Mouse (Mus musculus) forebrain, embryonic 11.5 days (tissue): ENCODE measurements around the gene Ttll3. TPM values are rescaled to one million over a fixed set of nuclear protein-coding genes. Genes with fewer than 3 reads are reported as not detected.
A peak's percentile ranks its signal among the peaks of the same experiment; 100 is the strongest.

Source experiments
- ATAC-seq: fragments of 200-750 bp; cut with Nextera tagmentation; replicated peaks from 2 replicates; pipeline ENCODE4 v1.8.0; 2017; ENCODE audit warnings: moderate TSS enrichment; ENCODE audit not compliant: low FRiP score
- DNase-seq: peaks from one replicate; pipeline ENCODE4 v3.0.0-alpha.2; 2017; ENCODE audit warnings: low spot score
- H3K27ac ChIP-seq: fragments of 300-500 bp; sonication (generic); 2 replicates; pipeline ENCODE4 v1.5.1; 2014; ENCODE audit warnings: low read depth, low read length
- H3K27me3 ChIP-seq: fragments of 300-500 bp; sonication (generic); 2 replicates; pipeline ENCODE4 v1.6.1; 2014; ENCODE audit warnings: mild to moderate bottlenecking, low read length, mixed read lengths; ENCODE audit not compliant: control insufficient read depth, insufficient read depth
- H3K36me3 ChIP-seq: fragments of 300-500 bp; sonication (generic); 2 replicates; pipeline ENCODE4 v1.6.1; 2014; ENCODE audit warnings: mild to moderate bottlenecking, low read length, moderate library complexity, mixed read lengths; ENCODE audit not compliant: control insufficient read depth, insufficient read depth
- H3K4me1 ChIP-seq: fragments of 300-500 bp; sonication (generic); replicated peaks from 2 replicates; pipeline ENCODE4 v1.6.1; 2014; ENCODE audit warnings: low read length, mixed read lengths; ENCODE audit not compliant: control insufficient read depth, insufficient read depth
- H3K4me2 ChIP-seq: fragments of 300-500 bp; sonication (generic); 2 replicates; pipeline ENCODE4 v1.6.1; 2014; ENCODE audit warnings: low read depth, mild to moderate bottlenecking, low read length, moderate library complexity, mixed read lengths; ENCODE audit not compliant: severe bottlenecking
- H3K4me3 ChIP-seq: fragments of 300-500 bp; sonication (generic); 2 replicates; pipeline ENCODE4 v1.5.1; 2014; ENCODE audit warnings: low read depth, low read length
- H3K9ac ChIP-seq: fragments of 300-500 bp; sonication (generic); 2 replicates; pipeline ENCODE4 v1.6.1; 2014; ENCODE audit warnings: low read length
- H3K9me3 ChIP-seq: fragments of 300-500 bp; sonication (generic); 2 replicates; pipeline ENCODE4 v1.6.1; 2016; ENCODE audit warnings: low read length, mixed read lengths; ENCODE audit not compliant: control insufficient read depth
- WGBS: fragments of 180-500 bp; shearing (Covaris S2); extraction: QIAGEN DNeasy Blood & Tissue Kit; methylation state at CpG from one replicate; pipeline ENCODE4 v1.1.7; 2014; 5-methylcytosine and 5-hydroxymethylcytosine counted together
- polyA plus RNA-seq: library from polyadenylated mRNA; unstranded; fragments of >200 nt; fragmentation: Nextera tagmentation; extraction: Ambion mirVana; gene quantifications from 2 replicates; pipeline ENCODE4 v1.2.1, GENCODE M21; 2014

Ttll3 gene
- polyA plus RNA-seq, 1 experiment from 2014 or later: 6.0 TPM

- no peak overlapping the region for H3K4me3 ChIP-seq
- no peak overlapping the region for H3K27ac ChIP-seq
- H3K27me3 ChIP-seq: no peaks in the 10 kb centered on the region
- H3K4me1 ChIP-seq: peaks cover 2% of the 10 kb centered on the region; the same call in 1 of the 2 replicates
- ATAC-seq (no peak), DNase-seq (no peak)
- no peaks in the 10 kb centered on the region for H3K9me3 ChIP-seq
- no peaks in the 10 kb centered on the region for H3K36me3 ChIP-seq
- no peak overlapping the region for H3K4me2 ChIP-seq
- 82% methylated on average over 10 of the region's 10 CpGs for WGBS
- H3K9ac ChIP-seq: no peak overlapping the region
These were observed 7.4 kb downstream of the Ttll3 start for GRCm38 (mm10) chr6:113396270-113397030.

- Histone ChIP-seq H3K27ac (no peak overlapping the region), H3K36me3 (no peaks in the 10 kb centered on the region), H3K9me3 (no peaks in the 10 kb centered on the region), H3K27me3 (no peaks in the 10 kb centered on the region), H3K4me2 (no peak overlapping the region), H3K4me3 (no peak overlapping the region), H3K9ac (no peak overlapping the region), H3K4me1 (no peaks in the 10 kb centered on the region)
- ATAC-seq: no peak
- no peak for DNase-seq
- 94% methylated on average over 13 of the region's 13 CpGs for WGBS
These were observed 13.0 kb downstream of the Ttll3 start for GRCm38 (mm10) chr6:113402094-113402493.

- Histone ChIP-seq H3K27me3 (no peaks in the 10 kb centered on the region), H3K4me3 (no peak overlapping the region), H3K36me3 (no peaks in the 10 kb centered on the region), H3K9me3 (no peaks in the 10 kb centered on the region), H3K4me2 (no peak overlapping the region), H3K27ac (no peak overlapping the region), H3K4me1 (no peaks in the 10 kb centered on the region), H3K9ac (no peak overlapping the region)
- 79% methylated on average over 12 of the region's 12 CpGs for WGBS
- no peak for ATAC-seq
- no peak for DNase-seq
These were observed 15.8 kb downstream of the Ttll3 start for GRCm38 (mm10) chr6:113404649-113405448.

GRCm38 (mm10) chr6:113405483-113405882, 16.4 kb downstream of the Ttll3 start:
- WGBS: 91% methylated on average over 6 of the region's 6 CpGs
- no peaks in the 10 kb centered on the region for H3K9me3 ChIP-seq

GRCm38 (mm10) chr6:113406683-113407082, 17.6 kb downstream of the Ttll3 start:
- no peak overlapping the region for H3K4me2 ChIP-seq
- 78% methylated on average over 9 of the region's 9 CpGs for WGBS
- ATAC-seq (no peak), DNase-seq (peak; percentile 69)
- no peaks in the 10 kb centered on the region for H3K27me3 ChIP-seq
- no peak overlapping the region for H3K27ac ChIP-seq
- H3K4me1 ChIP-seq: no peaks in the 10 kb centered on the region
- no peaks in the 10 kb centered on the region for H3K36me3 ChIP-seq
- no peaks in the 10 kb centered on the region for H3K9me3 ChIP-seq
- H3K9ac ChIP-seq: no peak overlapping the region
- no peak overlapping the region for H3K4me3 ChIP-seq

More at GRCm38 (mm10) chr6:113405483-113405882, 16.4 kb downstream of the Ttll3 start:
- no peaks in the 10 kb centered on the region for H3K27me3 ChIP-seq
- H3K4me1 ChIP-seq: no peaks in the 10 kb centered on the region
- H3K9ac ChIP-seq: no peak overlapping the region
- ATAC-seq (no peak), DNase-seq (no peak)
- H3K4me3 ChIP-seq: no peak overlapping the region
- no peak overlapping the region for H3K4me2 ChIP-seq
- no peak overlapping the region for H3K27ac ChIP-seq
- H3K36me3 ChIP-seq: no peaks in the 10 kb centered on the region

- no peaks in the 10 kb centered on the region for H3K27me3 ChIP-seq
- 79% methylated on average over 1 of the region's 1 CpGs for WGBS
- H3K36me3 ChIP-seq: no peaks in the 10 kb centered on the region; the same call in 1 of the 2 replicates
- H3K9me3 ChIP-seq: no peaks in the 10 kb centered on the region
- ATAC-seq: no peak
- H3K27ac ChIP-seq: no peak overlapping the region
- H3K4me3 ChIP-seq: no peak overlapping the region
- no peak overlapping the region for H3K4me2 ChIP-seq
- no peak for DNase-seq
- no peak overlapping the region for H3K9ac ChIP-seq
- H3K4me1 ChIP-seq: no peaks in the 10 kb centered on the region
These were observed 20.9 kb downstream of the Ttll3 start for GRCm38 (mm10) chr6:113410001-113410400.

- Histone ChIP-seq H3K4me1 (peaks cover 6% of the 10 kb centered on the region; the same call in 1 of the 2 replicates), H3K4me3 (no peak overlapping the region), H3K27me3 (no peaks in the 10 kb centered on the region), H3K4me2 (no peak overlapping the region), H3K9ac (no peak overlapping the region), H3K27ac (no peak overlapping the region), H3K9me3 (no peaks in the 10 kb centered on the region), H3K36me3 (no peaks in the 10 kb centered on the region; the same call in 1 of the 2 replicates)
- 90% methylated on average over 5 of the region's 5 CpGs for WGBS
- no peak for DNase-seq
- no peak for ATAC-seq
These were observed 27.4 kb downstream of the Ttll3 start for GRCm38 (mm10) chr6:113416416-113416815.

- no peaks in the 10 kb centered on the region for H3K9me3 ChIP-seq
- DNase-seq (peak; percentile 65), ATAC-seq (peak; percentile 45; the same call in 1 of the 2 replicates)
- H3K27me3 ChIP-seq: no peaks in the 10 kb centered on the region
- H3K9ac ChIP-seq: peak overlapping the region; percentile 81
- no peak overlapping the region for H3K27ac ChIP-seq
- peak overlapping the region; percentile 64 for H3K4me3 ChIP-seq
- H3K4me2 ChIP-seq: peak overlapping the region; percentile 97
- H3K4me1 ChIP-seq: peaks cover 6% of the 10 kb centered on the region; the same call in 1 of the 2 replicates
- H3K36me3 ChIP-seq: no peaks in the 10 kb centered on the region; the same call in 1 of the 2 replicates
- 22% methylated on average over 16 of the region's 16 CpGs for WGBS
These were observed 29.6 kb downstream of the Ttll3 start for GRCm38 (mm10) chr6:113418441-113419198.
